Mouse (Mus musculus) forebrain, postnatal 0 days (tissue): ENCODE data around the gene Fgfr3. TPM values are rescaled to one million over a fixed set of nuclear protein-coding genes. Genes with fewer than 3 reads are reported as not detected.

Source experiments
- ATAC-seq: fragments of 200-750 bp; cut with Nextera tagmentation; 2 replicates; pipeline ENCODE4 v1.8.0; 2017; ENCODE audit warnings: mild to moderate bottlenecking, moderate library complexity
- DNase-seq: peaks from one replicate; pipeline ENCODE4 v3.0.0-alpha.2; 2015
- H3K27ac ChIP-seq: fragments of 300-500 bp; sonication (generic); 2 replicates; pipeline ENCODE4 v1.5.1; 2014; ENCODE audit warnings: low read depth, mild to moderate bottlenecking, antibody characterized with exemption, low read length, moderate library complexity, mixed read lengths
- H3K27me3 ChIP-seq: fragments of 300-500 bp; sonication (generic); 2 replicates; pipeline ENCODE4 v1.6.1; 2014; ENCODE audit warnings: mild to moderate bottlenecking, low read length, mixed read lengths; ENCODE audit not compliant: insufficient read depth
- H3K36me3 ChIP-seq: fragments of 300-500 bp; sonication (generic); 2 replicates; pipeline ENCODE4 v1.6.1; 2014; ENCODE audit warnings: mild to moderate bottlenecking, moderate library complexity; ENCODE audit not compliant: insufficient read depth
- H3K4me1 ChIP-seq: fragments of 300-500 bp; sonication (generic); 2 replicates; pipeline ENCODE4 v1.6.1; 2014; ENCODE audit warnings: antibody characterized with exemption; ENCODE audit not compliant: insufficient read depth
- H3K4me2 ChIP-seq: fragments of 300-500 bp; sonication (generic); 2 replicates; pipeline ENCODE4 v1.6.1; 2014; ENCODE audit warnings: low read depth, mild to moderate bottlenecking, moderate library complexity
- H3K4me3 ChIP-seq: fragments of 300-500 bp; sonication (generic); 2 replicates; pipeline ENCODE4 v1.5.1; 2014; ENCODE audit warnings: low read depth, low read length, mixed read lengths
- H3K9ac ChIP-seq: fragments of 300-500 bp; sonication (generic); 2 replicates; pipeline ENCODE4 v1.6.1; 2014; ENCODE audit warnings: mild to moderate bottlenecking
- H3K9me3 ChIP-seq: fragments of 300-500 bp; sonication (generic); 2 replicates; pipeline ENCODE4 v1.6.1; 2016; ENCODE audit warnings: low read length
- CTCF ChIP-seq: sonication (generic); IDR thresholded peaks from 2 replicates; pipeline ENCODE4 v1.5.1; 2016; ENCODE audit warnings: antibody characterized with exemption, control low read depth, low read depth
- WGBS: fragments of 180-500 bp; shearing (Covaris S2); extraction: QIAGEN DNeasy Blood & Tissue Kit; methylation state at CpG from one replicate; pipeline ENCODE4 v1.1.7; 2014; 5-methylcytosine and 5-hydroxymethylcytosine counted together
- polyA plus RNA-seq: library from polyadenylated mRNA; unstranded; fragments of >200 nt; fragmentation: Nextera tagmentation; extraction: Ambion mirVana; gene quantifications from 2 replicates; pipeline ENCODE4 v1.2.1, GENCODE M21; 2015
- total RNA-seq: library from RNA; depleted of rRNA; stranded (reverse); fragments of >200 nt; gene quantifications from 2 replicates; pipeline ENCODE4 v1.2.3, GENCODE M21; 2014

The Fgfr3 gene
- total and polyA plus RNA-seq, 2 experiments from 2014 or later = 22.2 to 56.6 TPM

- no peaks in the 10 kb centered on the region for H3K36me3 ChIP-seq
- WGBS = 85% methylated on average over 1 of the region's 1 CpGs
- H3K27ac ChIP-seq = 0 out of 2 replicates have a peak overlapping the region, but pooled peaks have one; percentile 67
- ATAC-seq = no peak
- no peak for TF ChIP-seq CTCF
- no peaks in the 10 kb centered on the region for H3K9me3 ChIP-seq
- no peak overlapping the region for H3K4me2 ChIP-seq
- H3K4me3 ChIP-seq = no peak overlapping the region
- H3K27me3 ChIP-seq = no peaks in the 10 kb centered on the region
- H3K9ac ChIP-seq = no peak overlapping the region
- H3K4me1 ChIP-seq = no peaks in the 10 kb centered on the region
- DNase-seq = no peak
Measured at GRCm38 (mm10) chr5:33706350-33706629, 15.2 kb upstream of the Fgfr3 start.

GRCm38 (mm10) chr5:33707163-33707562, 14.3 kb upstream of the Fgfr3 start:
- H3K27ac ChIP-seq = no peak overlapping the region
- DNase-seq (no peak), ATAC-seq (no peak)
- H3K9ac ChIP-seq = no peak overlapping the region
- no peak for TF ChIP-seq CTCF
- no peaks in the 10 kb centered on the region for H3K9me3 ChIP-seq
- H3K36me3 ChIP-seq = no peaks in the 10 kb centered on the region
- no peak overlapping the region for H3K4me3 ChIP-seq
- no peaks in the 10 kb centered on the region for H3K4me1 ChIP-seq
- 60% methylated on average over 4 of the region's 4 CpGs for WGBS
- no peaks in the 10 kb centered on the region for H3K27me3 ChIP-seq
- no peak overlapping the region for H3K4me2 ChIP-seq

GRCm38 (mm10) chr5:33709037-33709436, 12.4 kb upstream of the Fgfr3 start:
- H3K27me3 ChIP-seq = no peaks in the 10 kb centered on the region
- no peak overlapping the region for H3K9ac ChIP-seq
- no peaks in the 10 kb centered on the region for H3K9me3 ChIP-seq
- no peak overlapping the region for H3K27ac ChIP-seq
- no peak for TF ChIP-seq CTCF
- H3K36me3 ChIP-seq = no peaks in the 10 kb centered on the region
- no peak overlapping the region for H3K4me3 ChIP-seq
- no peak for ATAC-seq
- WGBS = 26% methylated on average over 2 of the region's 2 CpGs
- no peak overlapping the region for H3K4me2 ChIP-seq
- H3K4me1 ChIP-seq = no peaks in the 10 kb centered on the region
- no peak for DNase-seq

GRCm38 (mm10) chr5:33712550-33712949, 8.9 kb upstream of the Fgfr3 start:
- no peak for ATAC-seq
- Histone ChIP-seq H3K4me1 (no peaks in the 10 kb centered on the region), H3K27ac (no peak overlapping the region), H3K36me3 (no peaks in the 10 kb centered on the region), H3K4me3 (no peak overlapping the region), H3K27me3 (no peaks in the 10 kb centered on the region), H3K4me2 (no peak overlapping the region), H3K9me3 (no peaks in the 10 kb centered on the region), H3K9ac (no peak overlapping the region)
- 76% methylated on average over 2 of the region's 2 CpGs for WGBS
- no peak for DNase-seq
- TF ChIP-seq CTCF = no peak

- H3K9ac ChIP-seq = no peak overlapping the region
- ATAC-seq = no peak
- TF ChIP-seq CTCF = no peak
- no peak overlapping the region for H3K27ac ChIP-seq
- no peaks in the 10 kb centered on the region for H3K36me3 ChIP-seq
- no peak overlapping the region for H3K4me3 ChIP-seq
- H3K4me2 ChIP-seq = no peak overlapping the region
- H3K4me1 ChIP-seq = no peaks in the 10 kb centered on the region
- H3K27me3 ChIP-seq = no peaks in the 10 kb centered on the region
- 61% methylated on average over 2 of the region's 2 CpGs for WGBS
- no peaks in the 10 kb centered on the region for H3K9me3 ChIP-seq
- DNase-seq = no peak
Measured at GRCm38 (mm10) chr5:33715182-33715581, 6.3 kb upstream of the Fgfr3 start.

- no peak for DNase-seq
- H3K4me2 ChIP-seq = no peak overlapping the region
- H3K9ac ChIP-seq = no peak overlapping the region
- no peak overlapping the region for H3K4me3 ChIP-seq
- 79% methylated on average over 6 of the region's 6 CpGs for WGBS
- H3K36me3 ChIP-seq = no peaks in the 10 kb centered on the region
- no peak; the same call in 1 of the 2 replicates for ATAC-seq
- no peaks in the 10 kb centered on the region for H3K27me3 ChIP-seq
- no peak overlapping the region for H3K27ac ChIP-seq
- TF ChIP-seq CTCF = 0 out of 2 replicates have a peak, but pooled peaks have one; percentile 13
- H3K9me3 ChIP-seq = no peaks in the 10 kb centered on the region
- H3K4me1 ChIP-seq = no peaks in the 10 kb centered on the region
Measured at GRCm38 (mm10) chr5:33716467-33716866, 5.0 kb upstream of the Fgfr3 start.

- no peak for ATAC-seq
- WGBS = 82% methylated on average over 5 of the region's 5 CpGs
Measured at GRCm38 (mm10) chr5:33718460-33718859, 3.0 kb upstream of the Fgfr3 start.

More at GRCm38 (mm10) chr5:33718460-33718859, 3.0 kb upstream of the Fgfr3 start:
- Histone ChIP-seq H3K4me1 (no peaks in the 10 kb centered on the region), H3K9ac (no peak overlapping the region), H3K4me3 (no peak overlapping the region), H3K27ac (no peak overlapping the region), H3K27me3 (no peaks in the 10 kb centered on the region), H3K36me3 (no peaks in the 10 kb centered on the region), H3K4me2 (no peak overlapping the region), H3K9me3 (no peaks in the 10 kb centered on the region)
- TF ChIP-seq CTCF = no peak
- DNase-seq = no peak
